Mouse (Mus musculus) heart, embryonic 14.5 days (tissue): ENCODE results near the gene Add2. TPM values are rescaled to one million over a fixed set of nuclear protein-coding genes. Genes with fewer than 3 reads are reported as not detected.

Source experiments
- ATAC-seq: fragments of 200-750 bp; cut with Nextera tagmentation; 2 replicates; pipeline ENCODE4 v1.8.0; 2017; ENCODE audit warnings: low read depth, moderate TSS enrichment; ENCODE audit not compliant: insufficient number of reproducible peaks, insufficient read depth, low FRiP score
- H3K27ac ChIP-seq, 2 experiments: fragments of 200-500 bp in 1 of 2; fragments of 300-500 bp in 1 of 2; sonication (generic) in 1 of 2; replicated peaks in 1 of 2; 2 replicates each; pipeline ENCODE4 v1.5.1; 2012 to 2014; ENCODE audit warnings: low read depth in 2 of 2, low read length in 2 of 2, control low read depth in 1 of 2, mild to moderate bottlenecking in 1 of 2, mixed read lengths in 1 of 2; ENCODE audit not compliant: control insufficient read depth in 1 of 2, insufficient read depth in 1 of 2
- H3K27me3 ChIP-seq: fragments of 300-500 bp; sonication (generic); 2 replicates; pipeline ENCODE4 v1.6.1; 2014; ENCODE audit warnings: mild to moderate bottlenecking, low read length, control low read depth; ENCODE audit not compliant: control insufficient read depth, insufficient read depth
- H3K36me3 ChIP-seq: fragments of 300-500 bp; sonication (generic); 2 replicates; pipeline ENCODE4 v1.6.1; 2014; ENCODE audit warnings: mild to moderate bottlenecking, control low read depth, low read length, mixed read lengths; ENCODE audit not compliant: control insufficient read depth, insufficient read depth
- H3K4me1 ChIP-seq, 2 experiments: fragments of 200-500 bp in 1 of 2; fragments of 300-500 bp in 1 of 2; sonication (generic) in 1 of 2; 2 replicates each; pipeline ENCODE4 v1.6.1; 2012 to 2014; ENCODE audit warnings: low read length in 2 of 2, control low read depth in 1 of 2, mixed read lengths in 1 of 2; ENCODE audit not compliant: control insufficient read depth in 2 of 2, insufficient read depth in 2 of 2
- H3K4me2 ChIP-seq: fragments of 300-500 bp; sonication (generic); 2 replicates; pipeline ENCODE4 v1.6.1; 2014; ENCODE audit warnings: mild to moderate bottlenecking, low read length
- H3K4me3 ChIP-seq, 2 experiments: fragments of 200-500 bp in 1 of 2; fragments of 300-500 bp in 1 of 2; sonication (generic) in 1 of 2; 2 replicates each; pipeline ENCODE4 v1.5.1; 2012 to 2014; ENCODE audit warnings: low read length in 2 of 2, mild to moderate bottlenecking in 2 of 2, control low read depth in 1 of 2, low read depth in 1 of 2, moderate library complexity in 1 of 2; ENCODE audit not compliant: control insufficient read depth in 1 of 2, insufficient read depth in 1 of 2
- H3K9ac ChIP-seq: fragments of 300-500 bp; sonication (generic); 2 replicates; pipeline ENCODE4 v1.6.1; 2014; ENCODE audit warnings: mild to moderate bottlenecking, low read length
- H3K9me3 ChIP-seq: fragments of 300-500 bp; sonication (generic); 2 replicates; pipeline ENCODE4 v1.6.1; 2016; ENCODE audit warnings: low read length, control low read depth; ENCODE audit not compliant: control insufficient read depth
- WGBS: fragments of 180-500 bp; shearing (Covaris S2); extraction: QIAGEN DNeasy Blood & Tissue Kit; methylation state at CpG from one replicate; pipeline ENCODE4 v1.1.7; 2014; 5-methylcytosine and 5-hydroxymethylcytosine counted together
- polyA plus RNA-seq: library from polyadenylated mRNA; unstranded; fragments of >200 nt; fragmentation: Nextera tagmentation; extraction: Ambion mirVana; gene quantifications from 2 replicates; pipeline ENCODE4 v1.2.1, GENCODE M21; 2014

Gene Add2
- polyA plus RNA-seq, 1 experiment from 2014 or later: 2.3 TPM

DNA sequence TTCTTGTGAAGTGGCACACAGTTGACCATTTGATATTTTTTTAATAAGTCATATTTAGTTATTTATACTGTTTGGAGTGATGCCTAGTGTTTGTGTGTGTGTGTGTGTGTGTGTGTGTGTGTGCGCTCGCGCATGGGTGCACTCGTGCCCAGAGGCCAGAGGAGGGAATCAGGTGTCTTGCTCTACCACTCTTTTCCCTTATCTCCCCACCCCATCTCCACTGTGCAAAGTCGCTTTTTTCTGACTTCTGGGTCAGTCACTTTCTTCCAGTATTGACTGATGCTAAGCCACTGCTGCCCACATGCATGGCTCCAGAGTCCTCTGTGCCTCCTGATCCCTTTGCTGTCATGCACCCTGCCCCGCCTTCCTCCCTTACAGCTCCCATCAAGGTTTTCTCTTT is 112.8 kb downstream of the Add2 start:
- no peak for ATAC-seq
- Histone ChIP-seq H3K36me3 (no peaks in the 10 kb centered on the region), H3K27ac (no peak overlapping the region), H3K27me3 (no peaks in the 10 kb centered on the region), H3K9me3 (0 out of 2 replicates have a peak, but pooled peaks cover 3% of the 10 kb centered on the region), H3K4me1 (no peaks in the 10 kb centered on the region), H3K9ac (no peak overlapping the region), H3K4me2 (no peak overlapping the region), H3K4me3 (no peak overlapping the region)
- WGBS: 84% methylated on average over 6 of the region's 6 CpGs

DNA sequence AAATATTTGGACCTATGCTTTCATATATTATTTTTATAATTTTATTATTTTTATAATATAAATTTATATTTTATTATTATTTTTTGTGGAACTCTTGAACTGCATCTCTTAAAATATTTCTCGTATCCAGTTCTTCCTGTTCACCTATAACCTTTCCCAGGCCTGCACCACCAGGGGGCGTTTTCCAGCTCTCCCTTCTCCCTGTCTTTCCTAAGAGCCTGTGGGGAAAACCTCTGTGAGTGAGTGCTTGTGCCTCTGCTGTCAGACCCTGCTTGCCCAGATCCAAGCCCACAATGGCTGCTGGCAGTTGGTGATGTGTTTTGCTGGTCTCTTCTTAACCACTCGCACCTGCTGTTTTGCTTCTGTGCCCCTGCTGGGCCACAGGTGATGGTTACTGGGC is 113.3 kb downstream of the Add2 start:
- WGBS: 18% methylated on average over 3 of the region's 3 CpGs

DNA sequence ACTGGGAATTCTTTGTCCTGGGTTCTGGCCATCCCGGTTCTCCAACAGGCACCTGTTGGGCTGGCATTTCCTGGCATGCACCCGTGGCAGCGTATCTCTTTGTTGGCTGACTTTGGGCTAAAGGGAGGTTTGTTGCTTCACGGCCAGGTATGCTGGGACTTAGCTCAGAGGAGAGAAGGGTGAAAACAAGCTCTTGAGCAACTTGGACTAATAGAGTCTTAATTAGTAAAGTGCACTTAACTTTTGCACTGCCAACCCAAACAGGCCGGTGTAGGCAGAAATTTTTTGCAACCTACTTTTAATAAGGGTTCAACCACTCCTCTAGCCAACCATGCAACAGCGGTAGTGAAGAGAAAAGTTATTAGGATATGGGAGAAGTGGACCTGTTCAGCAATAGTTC is 116.5 kb downstream of the Add2 start:
- no peaks in the 10 kb centered on the region for H3K36me3 ChIP-seq
- no peaks in the 10 kb centered on the region for H3K9me3 ChIP-seq
- no peak overlapping the region for H3K4me2 ChIP-seq
- H3K27ac ChIP-seq: no peak overlapping the region
- no peak overlapping the region for H3K4me3 ChIP-seq
- H3K4me1 ChIP-seq: no peaks in the 10 kb centered on the region
- no peaks in the 10 kb centered on the region for H3K27me3 ChIP-seq
- no peak overlapping the region for H3K9ac ChIP-seq
- no peak for ATAC-seq
- 88% methylated on average over 6 of the region's 6 CpGs for WGBS

More for the DNA sequence above, 113.3 kb downstream of the Add2 start:
- H3K4me3 ChIP-seq: no peak overlapping the region
- no peaks in the 10 kb centered on the region for H3K36me3 ChIP-seq
- ATAC-seq: no peak
- H3K9me3 ChIP-seq: 0 out of 2 replicates have a peak, but pooled peaks cover under 1% of the 10 kb centered on the region
- no peaks in the 10 kb centered on the region for H3K4me1 ChIP-seq
- no peak overlapping the region for H3K4me2 ChIP-seq
- no peak overlapping the region for H3K9ac ChIP-seq
- no peaks in the 10 kb centered on the region for H3K27me3 ChIP-seq
- no peak overlapping the region for H3K27ac ChIP-seq

DNA sequence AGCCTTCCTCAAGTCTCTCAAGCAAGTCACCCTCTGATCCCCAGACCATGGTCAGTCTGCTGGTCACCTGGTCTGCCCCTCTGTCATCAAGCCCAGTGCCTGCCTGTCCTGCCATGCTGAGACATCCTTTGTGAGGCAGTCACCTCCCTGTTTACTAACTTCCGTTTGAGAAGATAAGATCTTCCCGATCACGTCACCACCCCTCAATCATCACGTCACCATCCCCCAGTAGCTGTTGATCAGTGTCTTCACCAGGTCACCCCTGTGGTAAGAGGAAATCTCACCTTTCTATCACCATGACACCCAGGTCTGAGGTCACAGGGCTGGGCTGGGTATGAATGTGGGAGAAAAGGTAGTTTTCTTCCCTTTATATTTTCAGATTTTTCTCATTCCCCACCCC is 120.0 kb downstream of the Add2 start:
- no peak overlapping the region for H3K4me2 ChIP-seq
- no peak for ATAC-seq
- H3K9ac ChIP-seq: no peak overlapping the region
- no peaks in the 10 kb centered on the region for H3K27me3 ChIP-seq
- H3K9me3 ChIP-seq: no peaks in the 10 kb centered on the region
- H3K4me3 ChIP-seq: no peak overlapping the region
- no peaks in the 10 kb centered on the region for H3K4me1 ChIP-seq
- 22% methylated on average over 4 of the region's 4 CpGs for WGBS
- H3K27ac ChIP-seq: no peak overlapping the region
- H3K36me3 ChIP-seq: no peaks in the 10 kb centered on the region

DNA sequence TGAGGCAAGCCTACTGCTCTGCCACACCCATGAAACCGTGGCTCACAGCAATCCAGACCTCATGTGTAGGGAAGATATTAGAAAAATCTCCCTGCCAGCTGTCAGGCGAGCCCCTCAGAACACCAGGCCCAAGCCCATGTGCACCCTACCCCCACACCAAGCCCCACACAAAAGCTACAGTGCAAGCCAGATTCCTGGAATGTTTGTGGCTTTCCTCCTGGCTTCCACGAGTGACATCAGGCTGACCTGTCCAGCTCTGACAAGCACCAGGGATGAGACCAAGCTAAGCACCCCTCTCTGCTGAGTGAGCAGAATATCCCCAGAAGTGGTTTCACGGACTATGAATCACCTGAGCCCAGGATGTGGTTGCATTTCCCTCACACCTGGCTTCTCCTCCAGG is 120.5 kb downstream of the Add2 start:
- Histone ChIP-seq H3K27ac (no peak overlapping the region), H3K4me1 (no peaks in the 10 kb centered on the region), H3K9me3 (no peaks in the 10 kb centered on the region), H3K4me3 (no peak overlapping the region), H3K9ac (no peak overlapping the region), H3K27me3 (no peaks in the 10 kb centered on the region), H3K4me2 (no peak overlapping the region), H3K36me3 (no peaks in the 10 kb centered on the region)
- no peak for ATAC-seq
- 22% methylated on average over 4 of the region's 4 CpGs for WGBS

DNA sequence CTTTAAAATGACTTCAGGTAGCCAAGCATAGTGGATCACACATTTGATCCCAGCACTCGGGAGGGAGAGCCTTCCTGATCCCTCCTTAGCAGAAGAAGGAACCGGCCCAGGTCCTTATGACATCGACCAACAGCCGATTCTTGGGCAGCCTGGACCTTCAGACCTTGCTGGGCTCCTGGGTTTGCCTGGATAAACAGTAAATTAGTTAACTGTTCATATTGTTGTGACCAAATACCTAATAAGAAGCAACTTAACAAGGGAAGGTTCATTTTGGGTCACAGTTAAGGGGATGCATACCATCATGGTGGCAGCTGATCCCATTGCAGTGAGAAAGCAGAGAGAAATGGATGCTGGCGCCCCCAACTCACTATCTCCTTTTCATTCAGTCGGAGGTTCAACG is 124.2 kb downstream of the Add2 start:
- Histone ChIP-seq H3K36me3 (no peaks in the 10 kb centered on the region), H3K9ac (no peak overlapping the region), H3K27ac (no peak overlapping the region)

DNA sequence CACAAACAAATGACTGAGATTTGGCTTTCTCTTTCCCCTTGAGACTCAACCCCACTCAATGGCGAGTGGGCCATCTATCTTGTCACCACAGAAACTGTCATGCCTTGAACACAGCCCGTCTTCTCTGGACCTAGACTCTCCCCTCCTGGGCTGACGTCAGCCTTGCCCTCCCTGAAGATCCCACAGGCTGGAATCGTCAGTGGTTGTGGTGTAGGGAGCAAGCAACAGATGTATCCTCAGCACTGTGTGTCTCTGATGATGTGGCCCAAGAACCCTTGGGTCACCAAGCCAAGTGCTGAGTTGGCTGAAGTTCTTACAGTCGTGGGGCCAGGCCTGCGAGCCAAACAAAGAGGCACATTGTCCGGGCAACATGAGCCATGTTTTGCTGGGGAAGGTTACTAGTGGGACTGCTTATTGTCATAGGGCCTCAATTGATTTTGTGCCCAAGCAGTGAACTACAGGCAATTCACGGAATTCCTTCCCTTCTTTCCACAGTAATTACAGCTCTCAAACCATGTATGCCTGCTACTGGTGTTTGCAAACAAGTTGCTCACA is 125.0 kb downstream of the Add2 start:
- Histone ChIP-seq H3K9ac (no peak overlapping the region), H3K27me3 (no peaks in the 10 kb centered on the region), H3K36me3 (no peaks in the 10 kb centered on the region), H3K4me1 (peaks cover 5 to 6% of the 10 kb centered on the region in 2 experiments; a peak in 1 of 4 replicates), H3K4me2 (no peak overlapping the region), H3K9me3 (no peaks in the 10 kb centered on the region), H3K27ac (no peak overlapping the region), H3K4me3 (no peak overlapping the region)
- no peak for ATAC-seq
- whole genome bisulfite sequencing: 70% methylated on average over 8 of the region's 8 CpGs

More for the DNA sequence above, 124.2 kb downstream of the Add2 start:
- H3K27me3 ChIP-seq: no peaks in the 10 kb centered on the region
- ATAC-seq: no peak
- H3K4me3 ChIP-seq: no peak overlapping the region
- no peaks in the 10 kb centered on the region for H3K9me3 ChIP-seq
- H3K4me2 ChIP-seq: no peak overlapping the region
- 86% methylated on average over 7 of the region's 7 CpGs for WGBS
- peaks cover 5 to 6% of the 10 kb centered on the region in 2 experiments; a peak in 1 of 4 replicates for H3K4me1 ChIP-seq

DNA sequence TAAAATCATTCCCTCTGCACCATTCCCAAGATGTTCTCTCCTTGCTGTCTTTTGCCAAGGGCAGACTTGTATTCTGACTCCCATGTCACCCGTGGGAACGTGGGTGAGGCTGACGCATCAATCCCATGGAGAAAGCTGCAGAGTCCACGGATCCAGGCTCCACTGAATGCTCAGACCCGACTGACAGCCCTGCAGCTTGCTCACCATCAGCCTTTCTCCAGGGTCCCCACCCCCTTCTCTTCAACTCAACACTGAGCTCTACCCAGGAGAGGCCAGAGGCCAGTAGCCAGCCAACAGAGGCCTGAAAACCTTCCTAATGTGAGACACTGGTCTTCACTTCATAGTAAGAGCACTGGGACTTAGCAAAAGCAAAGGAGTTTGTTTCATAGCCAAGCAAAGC is 125.5 kb downstream of the Add2 start:
- H3K4me1 ChIP-seq: peaks cover 5 to 6% of the 10 kb centered on the region in 2 experiments; a peak in 1 of 4 replicates
- ATAC-seq: no peak
- 67% methylated on average over 5 of the region's 5 CpGs for WGBS

More for the DNA sequence above, 125.5 kb downstream of the Add2 start:
- Histone ChIP-seq H3K9ac (no peak overlapping the region), H3K4me3 (no peak overlapping the region), H3K27ac (no peak overlapping the region), H3K9me3 (no peaks in the 10 kb centered on the region), H3K36me3 (no peaks in the 10 kb centered on the region), H3K27me3 (no peaks in the 10 kb centered on the region), H3K4me2 (no peak overlapping the region)
